Mouse (Mus musculus) midbrain, embryonic 16.5 days (tissue): ENCODE data around the gene Nr2e1. TPM values are rescaled to one million over a fixed set of nuclear protein-coding genes. Genes with fewer than 3 reads are reported as not detected.
A peak's percentile ranks its signal among the peaks of the same experiment; 100 is the strongest.

Experiments
- ATAC-seq: fragments of 200-750 bp; cut with Nextera tagmentation; 2 replicates; pipeline ENCODE4 v1.8.0; 2017; ENCODE audit warnings: moderate TSS enrichment
- H3K27ac ChIP-seq: fragments of 300-500 bp; sonication (generic); 2 replicates; pipeline ENCODE4 v1.5.1; 2014; ENCODE audit warnings: mild to moderate bottlenecking, low read length, mixed read lengths
- H3K27me3 ChIP-seq: fragments of 300-500 bp; sonication (generic); 2 replicates; pipeline ENCODE4 v1.6.1; 2014; ENCODE audit warnings: low read depth, low read length, mixed read lengths; ENCODE audit not compliant: control insufficient read depth, insufficient read depth
- H3K36me3 ChIP-seq: fragments of 300-500 bp; sonication (generic); 2 replicates; pipeline ENCODE4 v1.6.1; 2014; ENCODE audit warnings: mild to moderate bottlenecking, low read length, moderate library complexity, mixed read lengths; ENCODE audit not compliant: control insufficient read depth, insufficient read depth
- H3K4me1 ChIP-seq: fragments of 300-500 bp; sonication (generic); 2 replicates; pipeline ENCODE4 v1.6.1; 2014; ENCODE audit warnings: mild to moderate bottlenecking, low read length, mixed read lengths; ENCODE audit not compliant: control insufficient read depth, insufficient read depth
- H3K4me2 ChIP-seq: fragments of 300-500 bp; sonication (generic); 2 replicates; pipeline ENCODE4 v1.6.1; 2014; ENCODE audit warnings: mild to moderate bottlenecking, low read length, mixed read lengths
- H3K4me3 ChIP-seq: fragments of 300-500 bp; sonication (generic); 2 replicates; pipeline ENCODE4 v1.5.1; 2014; ENCODE audit warnings: low read depth, mild to moderate bottlenecking, low read length, moderate library complexity, mixed read lengths
- H3K9ac ChIP-seq: fragments of 300-500 bp; sonication (generic); 2 replicates; pipeline ENCODE4 v1.6.1; 2014; ENCODE audit warnings: low read depth, low read length, mixed read lengths
- H3K9me3 ChIP-seq: fragments of 300-500 bp; sonication (generic); replicated peaks from 2 replicates; pipeline ENCODE4 v1.6.1; 2014; ENCODE audit warnings: mild to moderate bottlenecking, low read length, mixed read lengths; ENCODE audit not compliant: control insufficient read depth, poor library complexity, severe bottlenecking
- WGBS: fragments of 180-500 bp; shearing (Covaris S2); extraction: QIAGEN DNeasy Blood & Tissue Kit; methylation state at CpG from one replicate; pipeline ENCODE4 v1.1.7; 2014; 5-methylcytosine and 5-hydroxymethylcytosine counted together
- polyA plus RNA-seq: library from polyadenylated mRNA; unstranded; fragments of >200 nt; fragmentation: Nextera tagmentation; extraction: Ambion mirVana; gene quantifications from 2 replicates; pipeline ENCODE4 v1.2.1, GENCODE M21; 2015

Gene Nr2e1
- polyA plus RNA-seq, 1 experiment from 2014 or later, result 5.6 TPM

- H3K4me1 ChIP-seq, result peaks cover 23% of the 10 kb centered on the region
- WGBS, result under 1% methylated on average over 32 of the region's 32 CpGs
- peak overlapping the region; percentile 61 for H3K4me2 ChIP-seq
- no peaks in the 10 kb centered on the region for H3K36me3 ChIP-seq
- no peaks in the 10 kb centered on the region for H3K9me3 ChIP-seq
- peaks cover 40% of the 10 kb centered on the region for H3K27me3 ChIP-seq
- peak overlapping the region; percentile 37 for H3K4me3 ChIP-seq
- peak overlapping the region; percentile 6; the same call in 1 of the 2 replicates for H3K27ac ChIP-seq
- peak overlapping the region; percentile 50 for H3K9ac ChIP-seq
- ATAC-seq, result peak; percentile 15; the same call in 1 of the 2 replicates
These were observed 537 bp upstream of the Nr2e1 start for GRCm38 (mm10) chr10:42583902-42584435.

GRCm38 (mm10) chr10:42582566-42583110 lies 794 bp downstream of the Nr2e1 start:
- peak overlapping the region; percentile 61 for H3K4me2 ChIP-seq
- H3K4me1 ChIP-seq, result peaks cover 26% of the 10 kb centered on the region
- H3K9ac ChIP-seq, result peak overlapping the region; percentile 38; the same call in 1 of the 2 replicates
- no peaks in the 10 kb centered on the region for H3K36me3 ChIP-seq
- peaks cover 32% of the 10 kb centered on the region for H3K27me3 ChIP-seq
- H3K4me3 ChIP-seq, result peak overlapping the region; percentile 37
- H3K9me3 ChIP-seq, result no peaks in the 10 kb centered on the region
- under 1% methylated on average over 33 of the region's 44 CpGs for WGBS
- no peak overlapping the region for H3K27ac ChIP-seq
- no peak for ATAC-seq

- H3K4me2 ChIP-seq, result peak overlapping the region; percentile 61
- peaks cover 32% of the 10 kb centered on the region for H3K27me3 ChIP-seq
- peaks cover 26% of the 10 kb centered on the region for H3K4me1 ChIP-seq
- H3K36me3 ChIP-seq, result no peaks in the 10 kb centered on the region
- H3K9me3 ChIP-seq, result no peaks in the 10 kb centered on the region
- no peak overlapping the region for H3K27ac ChIP-seq
- ATAC-seq, result no peak
- 2% methylated on average over 45 of the region's 45 CpGs for WGBS
- H3K4me3 ChIP-seq, result peak overlapping the region; percentile 37
- H3K9ac ChIP-seq, result no peak overlapping the region
These were observed 1.5 kb downstream of the Nr2e1 start for GRCm38 (mm10) chr10:42581694-42582565.

GRCm38 (mm10) chr10:42580951-42581277 lies 2.5 kb downstream of the Nr2e1 start:
- Histone ChIP-seq H3K27me3 (peaks cover 33% of the 10 kb centered on the region), H3K9me3 (no peaks in the 10 kb centered on the region), H3K4me3 (peak overlapping the region; percentile 30; the same call in 1 of the 2 replicates), H3K27ac (no peak overlapping the region), H3K9ac (no peak overlapping the region), H3K4me2 (peak overlapping the region; percentile 49), H3K36me3 (no peaks in the 10 kb centered on the region), H3K4me1 (peaks cover 26% of the 10 kb centered on the region)
- 18% methylated on average over 7 of the region's 7 CpGs for WGBS
- no peak for ATAC-seq

- Histone ChIP-seq H3K27me3 (peaks cover 32% of the 10 kb centered on the region), H3K9ac (peak overlapping the region; percentile 30; the same call in 1 of the 2 replicates), H3K4me2 (peak overlapping the region; percentile 49), H3K36me3 (no peaks in the 10 kb centered on the region), H3K9me3 (no peaks in the 10 kb centered on the region), H3K4me3 (peak overlapping the region; percentile 30), H3K27ac (no peak overlapping the region), H3K4me1 (peaks cover 26% of the 10 kb centered on the region)
- ATAC-seq, result no peak; the same call in 1 of the 2 replicates
- 4% methylated on average over 29 of the region's 29 CpGs for WGBS
These were observed 3.1 kb downstream of the Nr2e1 start for GRCm38 (mm10) chr10:42580131-42580950.

- peak overlapping the region; percentile 49 for H3K4me2 ChIP-seq
- under 1% methylated on average over 40 of the region's 41 CpGs for WGBS
- peaks cover 26% of the 10 kb centered on the region for H3K4me1 ChIP-seq
- H3K36me3 ChIP-seq, result no peaks in the 10 kb centered on the region
- ATAC-seq, result peak; percentile 34
- no peaks in the 10 kb centered on the region for H3K9me3 ChIP-seq
- peak overlapping the region; percentile 30 for H3K4me3 ChIP-seq
- H3K27me3 ChIP-seq, result peaks cover 36% of the 10 kb centered on the region
- peak overlapping the region; percentile 30; the same call in 1 of the 2 replicates for H3K9ac ChIP-seq
- no peak overlapping the region for H3K27ac ChIP-seq
These were observed 3.8 kb downstream of the Nr2e1 start for GRCm38 (mm10) chr10:42579475-42580130.

- H3K4me1 ChIP-seq, result peaks cover 20% of the 10 kb centered on the region
- no peaks in the 10 kb centered on the region for H3K9me3 ChIP-seq
- ATAC-seq, result no peak
- H3K9ac ChIP-seq, result no peak overlapping the region
- WGBS, result 3% methylated on average over 22 of the region's 22 CpGs
- H3K36me3 ChIP-seq, result no peaks in the 10 kb centered on the region
- H3K4me2 ChIP-seq, result peak overlapping the region; percentile 49
- no peak overlapping the region for H3K27ac ChIP-seq
- peak overlapping the region; percentile 30 for H3K4me3 ChIP-seq
- peaks cover 43% of the 10 kb centered on the region for H3K27me3 ChIP-seq
These were observed 4.5 kb downstream of the Nr2e1 start for GRCm38 (mm10) chr10:42578698-42579474.

GRCm38 (mm10) chr10:42578281-42578675 lies 5.2 kb downstream of the Nr2e1 start:
- 3% methylated on average over 15 of the region's 15 CpGs for WGBS
- Histone ChIP-seq H3K4me3 (no peak overlapping the region), H3K4me2 (peak overlapping the region; percentile 0; the same call in 1 of the 2 replicates)

More at GRCm38 (mm10) chr10:42578281-42578675, 5.2 kb downstream of the Nr2e1 start:
- Histone ChIP-seq H3K36me3 (no peaks in the 10 kb centered on the region), H3K4me1 (peaks cover 17% of the 10 kb centered on the region), H3K27ac (no peak overlapping the region), H3K27me3 (peaks cover 48% of the 10 kb centered on the region), H3K9me3 (no peaks in the 10 kb centered on the region), H3K9ac (no peak overlapping the region)
- no peak for ATAC-seq
